Mouse (Mus musculus): ENCODE data around the gene Kcnrg. TPM values are rescaled to one million over a fixed set of nuclear protein-coding genes. Genes with fewer than 3 reads are reported as not detected.

The Kcnrg gene
- polyA plus RNA-seq, 1 experiment from 2014 or later: 1.7 TPM

- no peaks in the 10 kb centered on the region for H3K9me3 ChIP-seq
- peak overlapping the region; percentile 98 for H3K4me3 ChIP-seq (replicated peaks)
- H3K27ac ChIP-seq: peak overlapping the region; percentile 94
- peaks cover 7% of the 10 kb centered on the region; the same call in 1 of the 2 replicates for H3K4me1 ChIP-seq
- no peaks in the 10 kb centered on the region for H3K27me3 ChIP-seq
- WGBS: under 1% methylated on average over 56 of the region's 95 CpGs
- peak; percentile 72 for ATAC-seq (ENCODE audit: low FRiP score)
- no peaks in the 10 kb centered on the region for H3K36me3 ChIP-seq (replicated peaks)
- H3K9ac ChIP-seq: peak overlapping the region; percentile 97
- H3K4me2 ChIP-seq: peak overlapping the region; percentile 59
These were observed 40.8 kb downstream of the Kcnrg start for GRCm38 (mm10) chr14:61647881-61648684.

- peaks cover 7% of the 10 kb centered on the region; the same call in 1 of the 2 replicates for H3K4me1 ChIP-seq
- no peaks in the 10 kb centered on the region for H3K36me3 ChIP-seq (replicated peaks)
- H3K27me3 ChIP-seq: no peaks in the 10 kb centered on the region
- peak overlapping the region; percentile 98 for H3K4me3 ChIP-seq (replicated peaks)
- H3K9me3 ChIP-seq: no peaks in the 10 kb centered on the region
- peak; percentile 89 for ATAC-seq (ENCODE audit: low FRiP score)
- 2% methylated on average over 62 of the region's 62 CpGs for WGBS
- peak overlapping the region; percentile 68 for H3K4me2 ChIP-seq
- H3K27ac ChIP-seq: peak overlapping the region; percentile 94
- peak overlapping the region; percentile 97 for H3K9ac ChIP-seq
These were observed 41.6 kb downstream of the Kcnrg start for GRCm38 (mm10) chr14:61648685-61649504.

GRCm38 (mm10) chr14:61650291-61650960 is 43.2 kb downstream of the Kcnrg start:
- Histone ChIP-seq H3K27ac (0 out of 2 replicates have a peak overlapping the region, but pooled peaks have one; percentile 42), H3K4me1 (peaks cover 7% of the 10 kb centered on the region; the same call in 1 of the 2 replicates), H3K9ac (no peak overlapping the region), H3K36me3 (replicated peaks) (no peaks in the 10 kb centered on the region), H3K27me3 (no peaks in the 10 kb centered on the region), H3K9me3 (no peaks in the 10 kb centered on the region), H3K4me2 (peak overlapping the region; percentile 2; the same call in 1 of the 2 replicates), H3K4me3 (replicated peaks) (no peak overlapping the region)
- WGBS: 41% methylated on average over 9 of the region's 9 CpGs
- ATAC-seq (ENCODE audit: low FRiP score): no peak

GRCm38 (mm10) chr14:61656469-61656868 is 49.2 kb downstream of the Kcnrg start:
- Histone ChIP-seq H3K4me3 (replicated peaks) (no peak overlapping the region), H3K9ac (no peak overlapping the region), H3K4me2 (no peak overlapping the region), H3K27ac (no peak overlapping the region), H3K36me3 (replicated peaks) (no peaks in the 10 kb centered on the region), H3K9me3 (no peaks in the 10 kb centered on the region), H3K4me1 (no peaks in the 10 kb centered on the region; the same call in 1 of the 2 replicates), H3K27me3 (no peaks in the 10 kb centered on the region)
- WGBS: 45% methylated on average over 2 of the region's 2 CpGs
- ATAC-seq (ENCODE audit: low FRiP score): no peak

- H3K36me3 ChIP-seq (replicated peaks): no peaks in the 10 kb centered on the region; the same call in 1 of the 2 replicates
- 93% methylated on average over 1 of the region's 1 CpGs for WGBS
- no peak for ATAC-seq (ENCODE audit: low FRiP score)
- no peak overlapping the region for H3K27ac ChIP-seq
- no peak overlapping the region for H3K4me3 ChIP-seq (replicated peaks)
- H3K9ac ChIP-seq: no peak overlapping the region
- no peaks in the 10 kb centered on the region for H3K4me1 ChIP-seq
- no peaks in the 10 kb centered on the region for H3K9me3 ChIP-seq
- no peak overlapping the region for H3K4me2 ChIP-seq
- H3K27me3 ChIP-seq: no peaks in the 10 kb centered on the region
These were observed 54.2 kb downstream of the Kcnrg start for GRCm38 (mm10) chr14:61661496-61661895.

- Histone ChIP-seq H3K4me2 (no peak overlapping the region), H3K4me3 (replicated peaks) (no peak overlapping the region), H3K36me3 (replicated peaks) (no peaks in the 10 kb centered on the region; the same call in 1 of the 2 replicates), H3K27ac (no peak overlapping the region), H3K9ac (no peak overlapping the region), H3K27me3 (no peaks in the 10 kb centered on the region), H3K9me3 (no peaks in the 10 kb centered on the region), H3K4me1 (no peaks in the 10 kb centered on the region)
- 91% methylated on average over 8 of the region's 8 CpGs for WGBS
- ATAC-seq (ENCODE audit: low FRiP score): no peak
These were observed 55.0 kb downstream of the Kcnrg start for GRCm38 (mm10) chr14:61662307-61662706.

MicroRNA genes within 50 kb of the gene (microRNA counts, 519-probe panel; counts per million panel counts)
- microRNA mmu-miR-15a (7,847 counts per million, percentile 97 among the panel's probes with 10 or more counts), microRNA mmu-miR-16 (8,051 counts per million, percentile 97 among the panel's probes with 10 or more counts)

Small RNAs within 50 kb of the gene (microRNA-seq; reads per million reads assigned to microRNA genes)
- gene Mir15a (7,051 reads per million, percentile 92 among the genes with 10 or more reads in this experiment), gene Mir16-1 (3,703 reads per million, percentile 87 among the genes with 10 or more reads in this experiment)

Other genes with a start within 250 kb of the Kcnrg start
- gene Ebpl, start 247.0 kb upstream of the Kcnrg start, polyA plus RNA-seq (2016; fragmentation: Nextera tagmentation; extraction: Ambion mirVana): 10.4 and 11.1 TPM in 2 replicates
- gene Kpna3, start 167.6 kb upstream of the Kcnrg start, polyA plus RNA-seq (2016; fragmentation: Nextera tagmentation; extraction: Ambion mirVana): 89.5 and 102 TPM in 2 replicates
- gene Spryd7, start 50.6 kb upstream of the Kcnrg start, polyA plus RNA-seq (2016; fragmentation: Nextera tagmentation; extraction: Ambion mirVana): 19.8 and 22.1 TPM in 2 replicates
- gene Trim13, start 9.2 kb upstream of the Kcnrg start, polyA plus RNA-seq (2016; fragmentation: Nextera tagmentation; extraction: Ambion mirVana): 41.5 and 42.6 TPM in 2 replicates